Mouse (Mus musculus) liver, adult 2 months (tissue): ENCODE results near the gene Frzb. TPM values are rescaled to one million over a fixed set of nuclear protein-coding genes. Genes with fewer than 3 reads are reported as not detected.
"Not testable (repeated sequence)": the region's sequence is repeated elsewhere in the genome, so short reads cannot be mapped to it uniquely, and the experiment has no call there.

Source experiments
- DNase-seq: peaks from one replicate; pipeline ENCODE4 v3.0.0-alpha.2; 2011; ENCODE audit warnings: low read depth, low spot score; ENCODE audit errors: extremely low read depth
- H3K27ac ChIP-seq: fragments of 200-500 bp; replicated peaks from 2 replicates; pipeline ENCODE4 v1.5.1; 2012; ENCODE audit warnings: low read depth, mild to moderate bottlenecking, control low read depth, inconsistent platforms, low read length; ENCODE audit not compliant: insufficient read depth
- H3K27me3 ChIP-seq: fragments of 200-500 bp; 2 replicates; pipeline ENCODE4 v1.6.1; 2012; ENCODE audit warnings: mild to moderate bottlenecking, moderate library complexity, low read length, inconsistent platforms; ENCODE audit not compliant: control insufficient read depth, insufficient read depth
- H3K36me3 ChIP-seq: fragments of 200-500 bp; 2 replicates; pipeline ENCODE4 v1.6.1; 2012; ENCODE audit warnings: low read length, inconsistent platforms; ENCODE audit not compliant: control insufficient read depth, insufficient read depth
- H3K4me1 ChIP-seq: fragments of 200-500 bp; 2 replicates; pipeline ENCODE4 v1.6.1; 2011; ENCODE audit warnings: low read length; ENCODE audit not compliant: control insufficient read depth, insufficient read depth
- H3K4me3 ChIP-seq: fragments of 200-500 bp; 2 replicates; pipeline ENCODE4 v1.5.1; 2011; ENCODE audit warnings: low read depth, mild to moderate bottlenecking, control low read depth, low read length, moderate library complexity; ENCODE audit not compliant: insufficient read depth
- H3K79me2 ChIP-seq: fragments of 200-500 bp; 2 replicates; pipeline ENCODE4 v1.6.1; 2012; ENCODE audit warnings: inconsistent platforms, mild to moderate bottlenecking, low read length, moderate library complexity; ENCODE audit not compliant: control insufficient read depth, insufficient read depth
- H3K9ac ChIP-seq: fragments of 200-500 bp; 2 replicates; pipeline ENCODE4 v1.6.1; 2012; ENCODE audit warnings: low read depth, mild to moderate bottlenecking, control low read depth, inconsistent platforms, low read length
- CTCF ChIP-seq: fragments of 200-500 bp; IDR thresholded peaks from 2 replicates; pipeline ENCODE4 v1.5.1; 2011; ENCODE audit warnings: low read depth, low read length, control low read depth
- POLR2A ChIP-seq: fragments of 200-500 bp; IDR thresholded peaks from 2 replicates; pipeline ENCODE4 v1.6.1; 2011; ENCODE audit warnings: low read length, control low read depth; ENCODE audit not compliant: insufficient read depth; ENCODE audit errors: extremely low read depth
- WGBS: fragments of 180-500 bp; shearing (Covaris S2); methylation state at CpG from one replicate; pipeline ENCODE4 v1.1.7; 2018; 5-methylcytosine and 5-hydroxymethylcytosine counted together
- polyA plus RNA-seq: library from polyadenylated mRNA; depleted of rRNA; stranded (reverse); fragments of >200 nt; gene quantifications from 2 replicates; pipeline ENCODE4 v1.2.3, GENCODE M21; 2012; rRNA removed
- total RNA-seq: library from RNA; depleted of rRNA; stranded (reverse); fragments of >200 nt; gene quantifications from 2 replicates; pipeline ENCODE4 v1.2.3, GENCODE M21; 2014; rRNA removed

Frzb gene
- 0.74 and 1.6 TPM in 2 replicates for total RNA-seq
- polyA plus RNA-seq, result 0.75 and 1.0 TPM in 2 replicates

- Histone ChIP-seq H3K4me1 (peaks cover 4% of the 10 kb centered on the region; the same call in 1 of the 2 replicates), H3K79me2 (no peaks in the 10 kb centered on the region), H3K9ac (peak within 1 kb of the TSS; percentile 2; the same call in 1 of the 2 replicates), H3K36me3 (no peaks in the 10 kb centered on the region), H3K4me3 (peak within 1 kb of the TSS; percentile 46), H3K27me3 (peaks cover 10% of the 10 kb centered on the region; the same call in 1 of the 2 replicates), H3K27ac (no peak within 1 kb of the TSS)
- under 1% methylated on average over 33 of the region's 33 CpGs for WGBS
- no peak for TF ChIP-seq CTCF
- TF ChIP-seq POLR2A, result no peak
- no peak for DNase-seq
Observed at GRCm38 (mm10) chr2:80447291-80447791, at the start of gene Frzb. TSS of gene Frzb (minus strand) at chr2:80447625.

GRCm38 (mm10) chr2:80495304-80495703 is 47.9 kb upstream of the Frzb start:
- 88% methylated on average over 7 of the region's 7 CpGs for WGBS
- H3K27me3 ChIP-seq, result not testable (repeated sequence)

DNA sequence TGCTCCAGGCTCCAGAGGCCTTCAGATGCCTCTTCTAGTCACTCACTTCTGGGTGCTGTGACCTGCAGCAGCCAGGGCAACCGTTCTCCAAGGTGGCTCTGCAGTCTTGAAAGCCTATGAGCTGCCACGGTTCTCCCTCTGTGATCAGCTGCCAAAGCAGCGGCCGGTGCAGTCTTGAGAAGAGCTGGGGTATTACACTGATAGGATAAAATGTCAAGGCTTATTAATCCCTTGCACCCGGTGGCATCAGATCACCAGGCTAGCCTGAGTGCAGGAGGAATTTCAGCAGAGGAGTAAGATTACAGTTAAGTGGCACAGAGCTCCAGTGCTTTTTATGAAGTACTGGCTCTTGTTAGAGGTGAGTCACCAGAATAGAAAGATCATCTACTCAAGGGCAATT is 39.4 kb upstream of the Frzb start:
- Histone ChIP-seq H3K4me3 (no peak overlapping the region), H3K27me3 (no peaks in the 10 kb centered on the region), H3K27ac (no peak overlapping the region), H3K36me3 (no peaks in the 10 kb centered on the region), H3K79me2 (no peaks in the 10 kb centered on the region), H3K9ac (no peak overlapping the region), H3K4me1 (no peaks in the 10 kb centered on the region)
- TF ChIP-seq CTCF (no peak), POLR2A (no peak)
- WGBS, result 77% methylated on average over 5 of the region's 5 CpGs
- no peak for DNase-seq

More at GRCm38 (mm10) chr2:80495304-80495703, 47.9 kb upstream of the Frzb start:
- not testable (repeated sequence) for DNase-seq, H3K4me3 ChIP-seq, H3K27ac ChIP-seq, H3K9ac ChIP-seq, H3K36me3 ChIP-seq, H3K4me1 ChIP-seq, H3K79me2 ChIP-seq

DNA sequence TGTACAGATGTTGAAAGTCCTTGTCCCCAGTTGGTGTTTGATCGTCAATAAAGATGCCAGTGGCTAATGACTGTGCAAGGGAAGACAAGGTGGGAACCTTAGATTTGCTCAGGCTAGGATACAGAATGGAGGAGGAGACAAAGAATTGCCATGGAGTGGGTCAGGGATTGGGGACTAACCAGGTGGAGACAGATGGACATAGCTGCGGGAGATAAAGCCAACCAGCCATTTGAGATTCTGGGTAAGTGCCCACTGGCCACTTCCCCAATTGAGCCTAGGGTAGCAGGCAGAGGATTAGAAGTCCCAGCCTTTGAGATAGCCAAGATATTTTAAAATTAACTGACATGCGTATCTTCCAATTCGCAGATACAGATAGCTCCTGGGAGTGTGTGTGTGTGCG is 37.5 kb upstream of the Frzb start:
- H3K36me3 ChIP-seq, result no peaks in the 10 kb centered on the region
- no peaks in the 10 kb centered on the region for H3K79me2 ChIP-seq
- WGBS, result 91% methylated on average over 5 of the region's 5 CpGs
- no peaks in the 10 kb centered on the region for H3K4me1 ChIP-seq
- H3K4me3 ChIP-seq, result no peak overlapping the region
- no peak for TF ChIP-seq POLR2A
- no peak for TF ChIP-seq CTCF
- H3K27ac ChIP-seq, result no peak overlapping the region
- DNase-seq, result no peak
- no peaks in the 10 kb centered on the region for H3K27me3 ChIP-seq
- H3K9ac ChIP-seq, result no peak overlapping the region

- WGBS, result 83% methylated on average over 1 of the region's 1 CpGs
- TF ChIP-seq POLR2A (no peak), CTCF (no peak)
- H3K79me2 ChIP-seq, result no peaks in the 10 kb centered on the region
- no peaks in the 10 kb centered on the region for H3K4me1 ChIP-seq
- no peak for DNase-seq
- H3K27ac ChIP-seq, result no peak overlapping the region
- H3K9ac ChIP-seq, result no peak overlapping the region
- H3K27me3 ChIP-seq, result no peaks in the 10 kb centered on the region
- no peaks in the 10 kb centered on the region for H3K36me3 ChIP-seq
- no peak overlapping the region for H3K4me3 ChIP-seq
Observed at GRCm38 (mm10) chr2:80475831-80476230, 28.4 kb upstream of the Frzb start.

DNA sequence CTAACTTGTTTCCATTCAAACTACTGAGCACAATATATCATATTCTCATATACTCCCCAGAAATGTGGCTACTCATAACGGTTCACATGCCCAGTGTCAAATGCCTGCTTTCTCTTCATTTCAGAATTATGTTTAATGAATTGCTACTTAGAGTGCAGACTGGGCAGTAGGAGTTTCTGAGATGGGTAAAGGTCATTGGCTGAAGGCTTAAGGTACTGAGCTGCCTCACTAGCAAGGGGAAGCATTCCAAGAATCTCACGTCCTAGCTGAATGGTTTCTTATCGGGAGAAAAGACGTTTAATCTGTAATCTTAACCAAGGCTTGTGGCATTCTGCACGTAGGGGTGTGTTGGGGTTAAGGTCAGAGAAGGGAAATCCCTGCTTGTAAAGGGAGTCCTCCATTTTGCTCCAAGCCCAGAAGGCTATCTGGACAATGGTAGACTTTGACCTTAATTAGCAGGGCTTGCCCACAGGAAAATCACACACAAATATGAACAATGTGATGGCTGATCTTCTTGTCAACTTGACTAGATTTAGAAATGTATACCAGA is 26.9 kb upstream of the Frzb start:
- WGBS, result 49% methylated on average over 5 of the region's 5 CpGs
- Histone ChIP-seq H3K79me2 (no peaks in the 10 kb centered on the region), H3K27ac (no peak overlapping the region), H3K4me3 (no peak overlapping the region), H3K36me3 (no peaks in the 10 kb centered on the region), H3K9ac (no peak overlapping the region), H3K4me1 (no peaks in the 10 kb centered on the region), H3K27me3 (no peaks in the 10 kb centered on the region)
- no peak for DNase-seq
- TF ChIP-seq CTCF, result no peak
- TF ChIP-seq POLR2A, result no peak
